Mouse (Mus musculus) neural tube, postnatal 0 days (tissue): ENCODE data around the gene 9930111J21Rik1. TPM values are rescaled to one million over a fixed set of nuclear protein-coding genes. Genes with fewer than 3 reads are reported as not detected.

ENCODE experiments used
- polyA plus RNA-seq: library from polyadenylated mRNA; unstranded; fragments of >200 nt; fragmentation: Nextera tagmentation; extraction: Ambion mirVana; gene quantifications from 2 replicates; pipeline ENCODE4 v1.2.1, GENCODE M21; 2015

The 9930111J21Rik1 gene
- polyA plus RNA-seq = 0.41 and 0.45 TPM in 2 replicates

DNA sequence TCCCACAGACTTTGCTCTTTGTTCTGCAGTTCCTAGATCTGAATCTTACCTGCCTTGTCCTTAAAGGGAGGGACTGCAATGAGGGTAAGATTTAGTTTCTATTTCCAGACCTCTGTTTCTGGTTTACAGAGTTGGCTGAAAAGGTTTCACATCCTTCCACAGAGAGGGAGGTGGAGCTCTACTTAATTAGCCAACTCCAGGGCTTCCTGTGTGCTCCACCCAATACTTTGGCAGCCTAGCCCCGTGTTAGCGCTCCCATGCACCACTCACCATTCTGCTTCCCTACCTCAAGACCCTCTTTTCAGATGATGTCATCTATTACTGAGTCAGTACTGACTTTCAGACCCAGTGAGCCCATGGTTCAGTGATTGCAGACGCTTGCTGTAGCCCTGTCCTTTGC lies at the start of gene 9930111J21Rik1:
Gene 9930111J21Rik1 (minus strand): TSS at position 148 of the 400 bp plus-strand sequence.

DNA sequence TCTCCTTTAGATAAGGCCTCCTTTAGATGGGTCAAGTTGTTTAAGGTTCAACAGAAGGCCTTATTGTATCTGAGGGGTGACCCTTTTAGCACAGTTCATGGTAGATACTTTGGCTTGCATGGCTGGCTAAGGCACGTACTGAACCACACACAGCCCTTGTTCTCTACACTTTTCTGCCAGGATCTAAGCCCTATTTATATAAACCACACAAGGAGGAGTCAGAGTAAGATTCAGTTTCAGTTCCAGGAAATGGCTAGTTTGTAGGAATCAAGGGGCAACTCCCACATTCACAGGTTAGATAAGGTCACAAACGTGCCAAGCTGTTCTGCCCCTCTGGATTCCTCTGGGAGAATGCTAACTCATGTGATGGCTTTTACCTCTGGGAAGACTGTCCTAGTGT lies 14.8 kb upstream of the 9930111J21Rik1 start, which contains the start of gene Tgtp1:
Gene Tgtp1 (minus strand): TSS at position 155 of the 400 bp plus-strand sequence.

DNA sequence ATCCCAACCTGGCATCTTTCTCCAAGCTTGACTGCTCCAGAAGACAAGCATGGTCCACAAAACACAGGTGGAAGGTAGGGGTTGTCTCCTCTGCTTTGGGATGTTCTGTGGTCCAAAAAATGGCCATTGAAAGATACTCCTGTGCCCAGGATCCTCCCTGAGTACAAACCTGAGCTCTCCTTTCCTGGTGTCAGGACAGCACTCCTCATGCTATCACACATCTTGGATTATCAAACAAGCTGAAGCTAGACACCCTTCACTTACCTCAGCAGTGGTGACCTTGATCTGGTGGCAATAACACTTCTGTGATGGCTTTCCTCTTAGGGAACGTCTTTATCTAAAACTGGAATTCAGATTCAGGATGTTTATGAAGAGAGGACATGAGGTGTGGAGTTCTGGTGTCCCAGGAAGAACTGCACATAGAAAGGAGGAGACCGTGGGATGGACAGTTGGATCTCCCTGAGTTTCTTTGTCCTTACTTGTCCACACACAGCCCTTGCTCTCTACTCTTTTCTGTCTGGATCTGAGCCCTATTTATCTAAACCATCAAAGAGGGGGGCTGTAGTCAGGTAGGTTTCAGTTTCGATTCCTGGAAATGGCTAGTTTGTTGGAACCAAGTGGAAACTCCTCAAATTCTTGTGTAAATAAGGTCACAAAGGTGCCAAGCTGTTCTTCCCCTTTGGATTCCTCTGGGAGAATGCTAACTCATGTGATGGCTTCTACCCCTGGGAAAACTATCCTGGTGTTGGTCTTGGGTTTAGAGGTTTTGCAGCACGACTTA lies 12.7 kb upstream of the 9930111J21Rik1 start, which contains the start of gene Gm12185:
Gene Gm12185 (minus strand): TSS at position 487 of the 781 bp plus-strand sequence.

DNA sequence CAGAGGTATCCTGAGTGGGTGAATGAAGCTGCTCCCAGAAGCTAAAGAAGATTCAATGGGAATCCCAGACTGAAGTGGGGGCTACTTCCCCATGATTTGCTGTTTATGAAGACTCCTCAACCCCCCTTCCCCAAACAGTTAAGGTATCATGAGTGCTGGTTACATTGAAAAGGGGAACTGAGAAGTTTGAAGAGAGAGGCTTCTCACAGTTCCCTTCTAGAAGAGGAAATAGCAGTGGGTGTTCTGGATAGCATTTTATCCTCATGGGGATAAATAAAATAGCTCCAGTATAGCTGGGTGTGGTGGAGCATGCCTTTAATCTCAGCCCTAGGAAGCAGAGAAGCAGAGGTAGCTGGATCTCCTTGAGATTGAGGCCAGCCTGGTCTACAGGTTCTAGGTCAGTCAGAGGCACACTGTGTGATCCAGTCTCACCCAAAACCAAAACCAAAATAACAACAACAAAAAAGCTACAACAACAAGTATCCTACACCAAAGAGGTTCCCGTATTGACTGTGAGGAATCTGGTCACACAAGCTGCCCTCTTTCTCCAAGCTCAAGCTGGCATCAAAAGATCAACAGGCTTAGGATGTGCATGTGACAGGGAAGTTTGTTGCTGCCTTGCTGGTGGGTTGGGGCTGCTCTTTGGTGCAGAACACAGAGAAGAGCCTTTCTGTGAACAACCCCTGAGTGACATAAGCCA lies 808 bp downstream of the 9930111J21Rik1 start, which contains the start of gene Olfr56:
Gene Olfr56 (plus strand): TSS at position 650 of the 700 bp plus-strand sequence.

DNA sequence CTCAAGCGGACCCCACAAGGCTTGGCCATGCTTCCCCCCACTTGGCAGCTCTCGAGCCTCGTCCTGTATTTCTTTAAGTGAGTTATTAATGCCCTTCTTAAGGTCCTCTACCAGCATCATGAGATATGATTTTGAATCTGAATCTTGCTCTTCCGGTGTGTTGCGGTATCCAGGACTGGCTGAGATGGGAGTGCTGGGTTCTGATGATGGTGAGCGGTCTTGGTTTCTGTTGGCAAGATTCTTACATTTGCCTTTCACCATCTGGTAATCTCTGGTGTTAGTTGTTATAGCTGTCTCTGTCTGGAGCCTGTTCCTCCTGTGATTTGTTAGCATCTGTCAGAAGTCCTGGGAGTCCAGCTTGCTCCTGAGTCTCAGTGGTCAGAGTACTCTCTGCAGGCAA lies 33.1 kb downstream of the 9930111J21Rik1 start, which contains the start of gene Psme2b:
Gene Psme2b (minus strand): TSS at position 101 of the 400 bp plus-strand sequence.

DNA sequence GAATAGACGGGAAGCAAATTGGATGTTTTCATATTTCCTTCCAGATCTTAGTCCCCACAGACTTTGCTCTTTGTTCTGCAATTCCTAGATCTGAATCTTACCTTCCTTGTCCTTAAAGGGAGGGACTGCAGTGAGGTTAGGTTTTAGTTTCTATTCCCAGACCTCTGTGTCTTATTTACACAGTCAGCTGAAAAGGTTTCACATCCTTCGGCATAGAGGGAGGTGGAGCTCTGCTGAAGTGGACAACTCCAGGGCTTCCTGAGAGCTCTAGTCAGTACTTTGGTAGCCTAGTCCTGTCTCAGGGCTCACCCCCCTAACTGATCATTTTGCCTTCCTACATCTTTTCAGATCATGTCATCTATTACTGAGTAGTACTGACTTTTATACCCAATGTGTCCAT lies 77.2 kb downstream of the 9930111J21Rik1 start, which contains the start of gene Gm5431:
Gene Gm5431 (minus strand): TSS at position 194 of the 400 bp plus-strand sequence.

Other genes starting within 250 kb of the 9930111J21Rik1 start
- 330 and 341 TPM in 2 replicates for gene Rack1, start 179.1 kb downstream of the 9930111J21Rik1 start, polyA plus RNA-seq
- 5.5 and 5.8 TPM in 2 replicates for gene Trim41, start 162.0 kb downstream of the 9930111J21Rik1 start, polyA plus RNA-seq
- gene Trim7, start 153.3 kb downstream of the 9930111J21Rik1 start, polyA plus RNA-seq = 4.1 and 4.4 TPM in 2 replicates
- gene Gm12184, start 152.7 kb downstream of the 9930111J21Rik1 start, polyA plus RNA-seq = 4.2 and 6.5 TPM in 2 replicates
- gene Irgm1, start 107.7 kb downstream of the 9930111J21Rik1 start, polyA plus RNA-seq = 8.6 and 9.7 TPM in 2 replicates
- 0.22 and 0.28 TPM in 2 replicates for gene Gm5431, start 77.2 kb downstream of the 9930111J21Rik1 start, polyA plus RNA-seq
- 1.3 and 2.0 TPM in 2 replicates for gene Psme2b, start 33.2 kb downstream of the 9930111J21Rik1 start, polyA plus RNA-seq
- gene Olfr56, start 509 bp downstream of the 9930111J21Rik1 start, polyA plus RNA-seq = not detected in 2 replicates
- not detected in 2 replicates for gene Gm12185, start 12.8 kb upstream of the 9930111J21Rik1 start, polyA plus RNA-seq
- 0.21 and 0.43 TPM in 2 replicates for gene Tgtp1, start 14.8 kb upstream of the 9930111J21Rik1 start, polyA plus RNA-seq
- 0.45 and 0.54 TPM in 2 replicates for gene 9930111J21Rik2, start 71.8 kb upstream of the 9930111J21Rik1 start, polyA plus RNA-seq
- 0.26 and 0.29 TPM in 2 replicates for gene Tgtp2, start 84.8 kb upstream of the 9930111J21Rik1 start, polyA plus RNA-seq
- 1.8 and 1.9 TPM in 2 replicates for gene Ifi47, start 97.2 kb upstream of the 9930111J21Rik1 start, polyA plus RNA-seq
- gene Olfr1396, start 135.5 kb upstream of the 9930111J21Rik1 start, polyA plus RNA-seq = not detected in 2 replicates
- gene Olfr1395, start 162.9 kb upstream of the 9930111J21Rik1 start, polyA plus RNA-seq = not detected in 2 replicates
- gene Olfr1394, start 175.0 kb upstream of the 9930111J21Rik1 start, polyA plus RNA-seq = not detected in 2 replicates
- gene Btnl9, start 207.8 kb upstream of the 9930111J21Rik1 start, polyA plus RNA-seq = 0.38 and 0.53 TPM in 2 replicates
- gene Zfp62, start 223.9 kb upstream of the 9930111J21Rik1 start, polyA plus RNA-seq = 24.4 and 24.8 TPM in 2 replicates